Mouse (Mus musculus) G1E (cell line): ENCODE results near the gene Faxc. TPM values are rescaled to one million over a fixed set of nuclear protein-coding genes. Genes with fewer than 3 reads are reported as not detected.

Experiments used
- ATAC-seq: 2 replicates; pipeline ENCODE4 v1.8.0; 2016; ENCODE audit warnings: mild to moderate bottlenecking; ENCODE audit not compliant: insufficient number of reproducible peaks, poor library complexity, low FRiP score, severe bottlenecking; ENCODE audit errors: extremely low read depth
- DNase-seq: peaks from one replicate; pipeline ENCODE4 v3.0.0; 2012; ENCODE audit warnings: low spot score
- H3K27me3 ChIP-seq: 2 replicates; pipeline ENCODE4 v1.6.1; 2012; ENCODE audit warnings: mild to moderate bottlenecking, low read length, inconsistent platforms; ENCODE audit not compliant: insufficient read depth
- H3K36me3 ChIP-seq: replicated peaks from 2 replicates; pipeline ENCODE3; 2012; ENCODE audit warnings: mild to moderate bottlenecking, inconsistent platforms
- H3K4me1 ChIP-seq: 2 replicates; pipeline ENCODE4 v1.6.1; 2012; ENCODE audit warnings: low read depth, low read length, inconsistent platforms, mixed read lengths; ENCODE audit not compliant: insufficient read depth
- H3K4me3 ChIP-seq: 2 replicates; pipeline ENCODE4 v1.5.1; 2012; ENCODE audit warnings: low read depth, mild to moderate bottlenecking, inconsistent platforms, low read length, moderate library complexity, mixed read lengths
- H3K9me3 ChIP-seq: replicated peaks from 2 replicates; pipeline ENCODE4 v1.6.1; 2012; ENCODE audit warnings: inconsistent platforms
- CTCF ChIP-seq: IDR thresholded peaks from 2 replicates; pipeline ENCODE4 v1.5.1; 2012; ENCODE audit warnings: low read depth, low read length, inconsistent platforms, mixed read lengths
- GATA1 ChIP-seq: IDR thresholded peaks from 2 replicates; pipeline ENCODE4 v1.6.1; 2012; ENCODE audit warnings: borderline replicate concordance, low read length, inconsistent platforms, mixed read lengths
- GATA2 ChIP-seq: IDR thresholded peaks from 2 replicates; pipeline ENCODE4 v1.6.1; 2012; ENCODE audit warnings: low read depth, low read length, inconsistent platforms, borderline replicate concordance
- POLR2AphosphoS5 ChIP-seq: IDR thresholded peaks from 2 replicates; pipeline ENCODE4 v1.6.1; 2012; ENCODE audit warnings: low read depth, low read length, inconsistent platforms; ENCODE audit not compliant: insufficient replicate concordance
- TAL1 ChIP-seq: conservative IDR thresholded peaks from 2 replicates; pipeline ENCODE4 v1.6.1; 2012; ENCODE audit warnings: low read depth, low read length, inconsistent platforms, mixed read lengths
- polyA plus RNA-seq: library from polyadenylated mRNA; stranded (reverse); fragments of >175 nt; gene quantifications from 2 replicates; pipeline ENCODE4 v1.2.3, GENCODE M21; 2012
- total RNA-seq, 2 experiments: library from RNA; stranded (forward) in 1 of 2; stranded (reverse) in 1 of 2; fragments of 200-1000 nt in 1 of 2; fragments of >200 nt in 1 of 2; fragmentation: Nextera tagmentation in 1 of 2; gene quantifications; 2 replicates each; pipeline ENCODE4 v1.2.3; 2014 to 2017

Gene Faxc
- total and polyA plus RNA-seq, 3 experiments: 0.22 TPM; not detected in 2

DNA sequence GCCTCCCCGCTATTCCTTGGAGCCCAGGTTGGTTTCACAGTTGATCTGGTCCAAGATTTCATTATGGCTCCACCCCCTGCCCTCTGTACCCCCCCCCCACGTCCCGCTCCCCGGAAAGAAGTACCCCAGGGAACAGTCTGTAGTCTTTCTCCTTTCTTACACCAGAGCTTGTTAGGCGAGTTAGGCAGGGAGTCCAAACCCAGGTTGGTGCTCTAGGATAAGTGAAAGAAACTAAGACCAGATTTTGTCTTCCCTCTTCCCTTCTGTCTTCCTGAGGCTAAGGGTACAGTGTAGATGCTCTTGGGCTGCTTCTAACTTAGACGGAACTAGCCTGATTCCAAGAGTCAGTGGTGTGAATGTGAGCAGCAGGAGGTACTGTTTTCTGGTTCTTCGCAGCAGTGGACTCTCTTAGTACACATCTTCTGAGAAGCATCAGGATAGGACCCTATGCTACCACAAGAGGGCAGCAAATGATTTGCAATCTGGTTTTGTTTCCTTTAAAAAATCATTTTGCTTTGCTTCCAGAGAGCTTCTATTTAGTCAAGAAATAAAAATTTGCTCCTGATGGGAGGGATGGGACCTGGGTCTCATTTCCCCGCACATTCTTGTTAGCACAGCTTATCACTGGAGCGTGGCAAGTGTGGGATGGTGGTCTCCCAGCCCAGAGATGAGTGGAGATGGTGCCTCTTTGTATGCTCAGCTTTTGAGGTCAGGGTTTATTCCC, 86.7 kb downstream of the Faxc start:
- DNase-seq (no peak), ATAC-seq (no peak)
- H3K4me3 ChIP-seq: no peak overlapping the region
- no peaks in the 10 kb centered on the region; the same call in 1 of the 2 replicates for H3K27me3 ChIP-seq
- no peaks in the 10 kb centered on the region for H3K36me3 ChIP-seq
- TF ChIP-seq CTCF (no peak), GATA1 (no peak), GATA2 (no peak), TAL1 (no peak), POLR2AphosphoS5 (no peak)
- H3K9me3 ChIP-seq: no peaks in the 10 kb centered on the region
- no peaks in the 10 kb centered on the region for H3K4me1 ChIP-seq

- Histone ChIP-seq H3K4me1 (no peaks in the 10 kb centered on the region), H3K36me3 (no peaks in the 10 kb centered on the region), H3K9me3 (no peaks in the 10 kb centered on the region), H3K27me3 (no peaks in the 10 kb centered on the region; the same call in 1 of the 2 replicates), H3K4me3 (no peak overlapping the region)
- ATAC-seq: no peak
- no peak for TF ChIP-seq GATA1
- TF ChIP-seq POLR2AphosphoS5: no peak
- DNase-seq: no peak
Observed at GRCm38 (mm10) chr4:22018414-22018813, 87.3 kb downstream of the Faxc start.

DNA sequence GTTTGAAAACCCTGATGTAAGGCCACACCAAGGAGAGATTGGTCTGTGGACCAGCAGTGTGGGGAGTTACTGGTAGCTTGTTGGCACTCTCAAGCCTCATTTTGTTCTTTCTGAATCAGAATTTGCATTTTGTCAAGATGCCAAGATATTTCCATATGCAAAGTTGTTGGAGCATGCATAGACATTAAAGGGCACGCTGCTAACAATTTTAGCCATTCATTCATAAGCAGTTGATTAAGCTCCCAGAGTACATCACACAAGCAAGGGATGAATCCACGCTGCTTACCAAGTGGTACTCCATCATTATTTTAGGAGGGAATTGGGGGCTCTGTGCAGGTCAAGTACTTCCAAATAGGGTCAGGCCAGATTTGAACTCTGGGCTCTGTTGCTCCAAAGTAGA, 98.8 kb downstream of the Faxc start:
- no peaks in the 10 kb centered on the region for H3K27me3 ChIP-seq
- no peak for DNase-seq
- no peak for ATAC-seq
- TF ChIP-seq GATA1: no peak
- TF ChIP-seq POLR2AphosphoS5: no peak
- no peak for TF ChIP-seq TAL1
- no peak for TF ChIP-seq CTCF
- TF ChIP-seq GATA2: no peak
- H3K4me1 ChIP-seq: no peaks in the 10 kb centered on the region
- no peak overlapping the region for H3K4me3 ChIP-seq
- no peaks in the 10 kb centered on the region for H3K9me3 ChIP-seq
- no peaks in the 10 kb centered on the region for H3K36me3 ChIP-seq

Other genes with a start within 250 kb of the Faxc start
- not detected in 2 replicates for gene Prdm13, start 245.4 kb upstream of the Faxc start, total RNA-seq (2014; fragmentation: Nextera tagmentation)
- gene Prdm13, start 245.4 kb upstream of the Faxc start, total RNA-seq (2017): 0.05 and 0.06 TPM in 2 replicates
- gene Prdm13, start 245.4 kb upstream of the Faxc start, polyA plus RNA-seq: not detected in 2 replicates
- 56.1 and 68.4 TPM in 2 replicates for gene Ccnc, start 203.6 kb upstream of the Faxc start, total RNA-seq (2014; fragmentation: Nextera tagmentation)
- gene Ccnc, start 203.6 kb upstream of the Faxc start, total RNA-seq (2017): 38.3 and 46.1 TPM in 2 replicates
- gene Ccnc, start 203.6 kb upstream of the Faxc start, polyA plus RNA-seq: 0.47 and 1.9 TPM in 2 replicates
- 49.2 and 58.4 TPM in 2 replicates for gene Usp45, start 164.2 kb upstream of the Faxc start, total RNA-seq (2014; fragmentation: Nextera tagmentation)
- gene Usp45, start 164.2 kb upstream of the Faxc start, total RNA-seq (2017): 15.7 and 21.1 TPM in 2 replicates
- 2.9 and 3.4 TPM in 2 replicates for gene Usp45, start 164.2 kb upstream of the Faxc start, polyA plus RNA-seq
- 72.4 and 103 TPM in 2 replicates for gene Tstd3, start 164.1 kb upstream of the Faxc start, total RNA-seq (2014; fragmentation: Nextera tagmentation)
- 40.5 and 41.5 TPM in 2 replicates for gene Tstd3, start 164.1 kb upstream of the Faxc start, total RNA-seq (2017)
- 5.1 and 6.0 TPM in 2 replicates for gene Tstd3, start 164.1 kb upstream of the Faxc start, polyA plus RNA-seq
- 238 and 273 TPM in 2 replicates for gene Pnisr, start 83.7 kb upstream of the Faxc start, total RNA-seq (2014; fragmentation: Nextera tagmentation)
- gene Pnisr, start 83.7 kb upstream of the Faxc start, total RNA-seq (2017): 155 and 216 TPM in 2 replicates
- 31.4 and 66.5 TPM in 2 replicates for gene Pnisr, start 83.7 kb upstream of the Faxc start, polyA plus RNA-seq
- gene Coq3, start 51.7 kb upstream of the Faxc start, total RNA-seq (2014; fragmentation: Nextera tagmentation): 12.8 and 14.3 TPM in 2 replicates
- 13.5 and 15.6 TPM in 2 replicates for gene Coq3, start 51.7 kb upstream of the Faxc start, total RNA-seq (2017)
- 5.2 and 6.0 TPM in 2 replicates for gene Coq3, start 51.7 kb upstream of the Faxc start, polyA plus RNA-seq